Mouse (Mus musculus) heart, postnatal 0 days (tissue): ENCODE results near the gene Top2a.

Experiments
- CTCF ChIP-seq: IDR thresholded peaks from 2 replicates; pipeline ENCODE4 v1.5.1; 2016; ENCODE audit warnings: antibody characterized with exemption, control low read depth, low read depth
- EP300 ChIP-seq: IDR thresholded peaks from 2 replicates; pipeline ENCODE4 v1.6.1; 2016; ENCODE audit warnings: antibody characterized with exemption, low read depth

- TF ChIP-seq CTCF (no peak), EP300 (no peak)
Measured at GRCm38 (mm10) chr11:98947969-98948569, 75.9 kb downstream of the Top2a start.
